Mouse (Mus musculus) liver, embryonic 16.5 days (tissue): ENCODE results near the gene Kcnq2. TPM values are rescaled to one million over a fixed set of nuclear protein-coding genes. Genes with fewer than 3 reads are reported as not detected.

Source experiments
- ATAC-seq: fragments of 200-750 bp; cut with Nextera tagmentation; 2 replicates; pipeline ENCODE4 v1.8.0; 2017; ENCODE audit warnings: low read depth, mild to moderate bottlenecking, moderate number of reproducible peaks, moderate library complexity
- H3K27ac ChIP-seq: fragments of 300-500 bp; sonication (generic); 2 replicates; pipeline ENCODE4 v1.5.1; 2014; ENCODE audit warnings: mild to moderate bottlenecking, low read length
- H3K27me3 ChIP-seq: fragments of 300-500 bp; sonication (generic); 2 replicates; pipeline ENCODE4 v1.6.1; 2014; ENCODE audit warnings: low read depth, low read length, mixed read lengths; ENCODE audit not compliant: control insufficient read depth, insufficient read depth
- H3K36me3 ChIP-seq: fragments of 300-500 bp; sonication (generic); 2 replicates; pipeline ENCODE4 v1.6.1; 2014; ENCODE audit warnings: mild to moderate bottlenecking; ENCODE audit not compliant: control insufficient read depth, insufficient read depth
- H3K4me1 ChIP-seq: fragments of 300-500 bp; sonication (generic); 2 replicates; pipeline ENCODE4 v1.6.1; 2014; ENCODE audit warnings: low read depth, low read length, mixed read lengths; ENCODE audit not compliant: control insufficient read depth
- H3K4me2 ChIP-seq: fragments of 300-500 bp; sonication (generic); 2 replicates; pipeline ENCODE4 v1.6.1; 2014; ENCODE audit warnings: low read depth, low read length, mixed read lengths
- H3K4me3 ChIP-seq: fragments of 300-500 bp; sonication (generic); 2 replicates; pipeline ENCODE4 v1.5.1; 2014; ENCODE audit warnings: low read depth, mild to moderate bottlenecking, low read length
- H3K9ac ChIP-seq: fragments of 300-500 bp; sonication (generic); 2 replicates; pipeline ENCODE4 v1.6.1; 2014; ENCODE audit warnings: low read depth, low read length
- H3K9me3 ChIP-seq: fragments of 300-500 bp; sonication (generic); replicated peaks from 2 replicates; pipeline ENCODE4 v1.6.1; 2016; ENCODE audit warnings: low read length; ENCODE audit not compliant: control insufficient read depth
- WGBS: fragments of 180-500 bp; shearing (Covaris S2); extraction: QIAGEN DNeasy Blood & Tissue Kit; methylation state at CpG from one replicate; pipeline ENCODE4 v1.1.7; 2014; ENCODE audit not compliant: insufficient replicate concordance; 5-methylcytosine and 5-hydroxymethylcytosine counted together
- polyA plus RNA-seq: library from polyadenylated mRNA; unstranded; fragments of >200 nt; fragmentation: Nextera tagmentation; extraction: Ambion mirVana; gene quantifications from 2 replicates; pipeline ENCODE4 v1.2.1, GENCODE M21; 2015

The Kcnq2 gene
- polyA plus RNA-seq, 1 experiment from 2014 or later, result 0.32 TPM

DNA sequence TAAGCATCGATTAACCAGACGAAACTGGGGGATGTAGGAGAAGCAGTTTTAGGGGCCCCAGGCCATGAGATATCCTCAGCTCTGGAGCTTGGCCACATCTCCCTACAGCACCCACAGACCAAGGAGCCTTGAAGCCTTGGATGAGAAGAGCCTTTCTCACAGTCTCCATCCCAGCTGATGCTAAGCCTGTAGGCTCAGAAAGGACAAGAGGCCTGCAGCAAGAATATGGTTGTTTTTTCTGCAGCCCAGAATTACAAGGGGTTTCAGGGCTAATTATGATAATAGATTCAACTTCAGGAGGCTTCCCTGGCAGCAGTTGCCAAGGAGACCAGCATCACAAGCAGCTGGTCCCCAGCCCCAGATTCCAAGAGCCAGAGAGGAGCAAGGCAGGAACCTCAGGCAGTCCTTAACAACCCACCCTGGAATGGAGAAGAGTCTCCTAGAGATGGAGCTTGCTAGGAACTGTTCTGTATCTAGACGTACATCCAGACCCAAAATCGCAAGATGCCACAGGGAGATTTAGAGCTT is 14.1 kb downstream of the Kcnq2 start:
- Histone ChIP-seq H3K4me3 (no peak overlapping the region), H3K27ac (no peak overlapping the region), H3K9me3 (no peaks in the 10 kb centered on the region), H3K4me2 (no peak overlapping the region), H3K4me1 (no peaks in the 10 kb centered on the region), H3K36me3 (no peaks in the 10 kb centered on the region), H3K9ac (no peak overlapping the region), H3K27me3 (peaks cover 3% of the 10 kb centered on the region; the same call in 1 of the 2 replicates)
- WGBS, result 52% methylated on average over 4 of the region's 4 CpGs
- no peak for ATAC-seq

DNA sequence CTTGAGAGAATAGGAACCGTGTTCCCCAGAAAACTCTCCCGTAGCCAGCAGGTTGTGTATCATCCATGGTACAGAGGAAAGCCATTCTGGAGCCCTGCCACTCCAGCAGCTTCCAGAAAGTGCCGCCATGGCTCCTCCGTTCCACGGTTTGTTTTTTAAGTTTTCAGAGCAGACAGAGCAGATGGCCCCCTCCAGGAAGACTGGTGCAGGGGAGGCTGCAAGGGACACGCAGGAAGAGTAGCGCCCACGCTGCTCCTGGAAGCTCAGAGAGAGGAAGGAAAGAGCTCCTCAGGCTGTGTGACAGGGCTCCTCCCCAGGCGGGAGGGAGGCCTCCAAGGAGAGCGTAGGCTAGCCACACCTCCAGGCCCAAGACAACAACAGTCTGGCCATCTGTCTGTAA is 15.1 kb downstream of the Kcnq2 start:
- peak; percentile 46; the same call in 1 of the 2 replicates for ATAC-seq
- 26% methylated on average over 10 of the region's 10 CpGs for WGBS
- no peak overlapping the region for H3K9ac ChIP-seq

DNA sequence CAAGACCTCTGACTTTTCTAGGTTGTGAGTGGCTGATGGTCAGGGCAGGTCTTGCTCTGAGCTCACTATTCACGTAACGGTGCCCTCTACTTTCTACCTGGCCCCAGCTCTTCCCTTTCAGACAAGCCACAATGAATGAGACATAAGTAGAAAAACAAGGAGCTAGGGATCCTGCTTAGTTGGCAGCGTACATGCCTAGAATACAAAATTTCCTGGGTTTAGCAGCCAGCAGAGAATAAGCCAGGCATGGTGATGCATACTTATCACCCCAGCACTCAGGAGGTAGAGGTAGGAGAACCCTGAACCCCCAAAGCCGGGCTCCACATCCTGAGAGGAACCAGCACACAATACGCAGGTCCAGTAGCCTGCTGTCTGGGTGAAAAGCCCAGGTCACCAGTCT is 18.7 kb downstream of the Kcnq2 start:
- Histone ChIP-seq H3K36me3 (no peaks in the 10 kb centered on the region), H3K27ac (no peak overlapping the region), H3K4me2 (no peak overlapping the region), H3K4me1 (no peaks in the 10 kb centered on the region), H3K9me3 (no peaks in the 10 kb centered on the region), H3K27me3 (peaks cover 3% of the 10 kb centered on the region; the same call in 1 of the 2 replicates), H3K9ac (no peak overlapping the region), H3K4me3 (no peak overlapping the region)
- no peak for ATAC-seq
- WGBS, result 66% methylated on average over 5 of the region's 5 CpGs

More for the DNA sequence above, 15.1 kb downstream of the Kcnq2 start:
- Histone ChIP-seq H3K27me3 (peaks cover 3% of the 10 kb centered on the region; the same call in 1 of the 2 replicates), H3K4me3 (no peak overlapping the region), H3K27ac (no peak overlapping the region), H3K9me3 (no peaks in the 10 kb centered on the region), H3K36me3 (no peaks in the 10 kb centered on the region), H3K4me2 (no peak overlapping the region), H3K4me1 (no peaks in the 10 kb centered on the region)

DNA sequence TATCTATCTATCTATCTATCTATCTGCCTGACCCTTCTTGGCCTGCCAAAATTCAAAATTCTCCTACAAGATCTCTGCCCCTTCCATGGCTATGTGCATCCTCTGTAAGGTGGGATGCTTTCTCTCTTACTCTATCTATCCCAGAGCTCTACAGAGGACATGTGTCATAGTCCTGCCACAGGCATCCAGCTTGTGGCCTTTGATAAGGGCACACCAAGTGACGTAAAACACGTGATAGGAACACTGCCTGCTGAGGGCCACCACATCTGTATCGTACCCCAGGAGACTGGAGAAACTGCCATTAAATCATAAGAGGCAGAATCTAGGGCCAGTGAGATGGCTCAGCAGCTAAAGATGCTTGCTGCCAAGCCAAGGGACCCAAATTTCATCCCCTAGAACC is 19.7 kb downstream of the Kcnq2 start:
- Histone ChIP-seq H3K4me3 (no peak overlapping the region), H3K4me1 (no peaks in the 10 kb centered on the region), H3K27ac (no peak overlapping the region), H3K4me2 (no peak overlapping the region; the same call in 1 of the 2 replicates), H3K36me3 (no peaks in the 10 kb centered on the region), H3K9me3 (no peaks in the 10 kb centered on the region), H3K27me3 (peaks cover 3% of the 10 kb centered on the region; the same call in 1 of the 2 replicates), H3K9ac (no peak overlapping the region)
- ATAC-seq, result peak; percentile 87
- WGBS, result 32% methylated on average over 3 of the region's 3 CpGs

DNA sequence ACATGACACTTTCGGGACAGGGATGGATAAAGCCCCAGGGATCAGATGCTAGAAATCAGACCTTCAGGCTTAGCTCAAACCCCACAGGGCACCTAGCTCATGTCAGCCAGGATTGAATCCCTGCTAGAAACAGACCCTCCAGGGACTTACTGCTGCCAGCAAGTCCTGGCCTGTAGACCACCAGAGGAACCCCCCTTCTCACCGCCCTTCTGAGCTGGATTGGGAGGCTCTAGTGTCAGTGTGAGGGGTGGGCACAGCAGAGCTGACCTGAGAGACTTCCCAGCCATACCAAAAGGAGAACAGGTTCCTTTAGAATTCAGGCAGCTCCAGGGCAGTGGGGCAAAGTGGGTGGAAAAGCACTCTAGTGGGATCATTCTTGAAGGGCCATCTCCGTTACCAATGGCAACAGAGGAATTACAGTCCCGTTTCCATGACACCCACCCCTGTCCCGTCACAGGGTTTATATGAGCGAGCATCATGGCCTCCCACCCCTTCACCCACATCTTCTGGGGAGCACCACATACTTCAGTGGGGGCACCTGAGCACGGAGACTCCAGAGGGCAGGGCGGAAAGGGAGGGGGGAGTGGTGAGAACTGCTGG is 21.2 kb downstream of the Kcnq2 start:
- no peak overlapping the region for H3K4me2 ChIP-seq
- no peak overlapping the region for H3K9ac ChIP-seq
- H3K4me1 ChIP-seq, result no peaks in the 10 kb centered on the region
- H3K27me3 ChIP-seq, result no peaks in the 10 kb centered on the region
- no peak overlapping the region for H3K27ac ChIP-seq
- WGBS, result 59% methylated on average over 8 of the region's 8 CpGs
- no peak for ATAC-seq
- H3K4me3 ChIP-seq, result no peak overlapping the region
- no peaks in the 10 kb centered on the region for H3K9me3 ChIP-seq
- no peaks in the 10 kb centered on the region for H3K36me3 ChIP-seq

DNA sequence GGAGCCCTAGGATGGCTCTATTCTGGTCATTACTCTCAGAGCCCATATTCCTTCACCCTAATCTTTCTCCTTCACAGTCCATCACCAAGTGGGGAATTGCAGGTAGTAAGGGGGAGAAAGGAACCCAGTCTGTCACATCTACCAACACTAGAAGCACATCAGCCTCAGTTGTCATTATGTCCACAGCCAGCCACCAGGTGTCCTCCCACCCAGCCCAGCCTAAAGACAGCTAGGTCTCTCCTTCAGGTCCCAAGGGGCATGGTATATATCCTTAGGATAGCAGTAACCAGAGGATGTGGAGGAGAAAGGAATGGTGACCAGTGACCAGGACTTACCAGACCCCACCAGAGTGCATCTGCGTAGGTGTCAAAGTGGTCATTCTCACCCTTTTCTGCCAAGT is 23.4 kb downstream of the Kcnq2 start:
- ATAC-seq, result no peak
- H3K9ac ChIP-seq, result no peak overlapping the region
- H3K27ac ChIP-seq, result no peak overlapping the region
- no peaks in the 10 kb centered on the region for H3K36me3 ChIP-seq
- H3K9me3 ChIP-seq, result no peaks in the 10 kb centered on the region
- no peak overlapping the region for H3K4me2 ChIP-seq
- 80% methylated on average over 1 of the region's 1 CpGs for WGBS
- H3K4me1 ChIP-seq, result no peaks in the 10 kb centered on the region
- H3K4me3 ChIP-seq, result no peak overlapping the region
- H3K27me3 ChIP-seq, result no peaks in the 10 kb centered on the region

DNA sequence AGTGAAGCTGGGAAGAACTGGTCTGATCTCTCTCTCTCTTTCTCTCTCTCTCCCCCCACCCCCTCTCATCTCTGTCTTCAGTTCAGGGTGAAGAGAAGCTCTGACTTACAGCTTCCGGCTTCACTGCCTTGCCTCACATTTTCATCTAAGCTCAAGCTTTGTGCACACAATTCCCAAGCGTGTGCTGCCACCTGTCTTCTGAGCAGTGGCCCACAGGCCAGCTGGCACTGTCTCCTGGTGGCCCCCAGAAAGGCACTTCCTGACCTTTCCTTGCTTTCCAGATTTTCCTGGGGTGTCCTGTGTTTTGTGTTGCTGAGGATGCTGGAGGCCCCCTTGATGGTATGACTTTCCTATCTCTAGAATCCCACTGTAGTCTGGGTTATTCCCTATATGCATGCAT is 31.0 kb downstream of the Kcnq2 start:
- 42% methylated on average over 2 of the region's 2 CpGs for WGBS
- no peaks in the 10 kb centered on the region for H3K9me3 ChIP-seq
- H3K4me1 ChIP-seq, result no peaks in the 10 kb centered on the region
- no peak overlapping the region for H3K9ac ChIP-seq
- H3K4me3 ChIP-seq, result no peak overlapping the region
- ATAC-seq, result no peak
- no peaks in the 10 kb centered on the region for H3K27me3 ChIP-seq
- no peak overlapping the region for H3K4me2 ChIP-seq
- H3K36me3 ChIP-seq, result no peaks in the 10 kb centered on the region
- H3K27ac ChIP-seq, result no peak overlapping the region

DNA sequence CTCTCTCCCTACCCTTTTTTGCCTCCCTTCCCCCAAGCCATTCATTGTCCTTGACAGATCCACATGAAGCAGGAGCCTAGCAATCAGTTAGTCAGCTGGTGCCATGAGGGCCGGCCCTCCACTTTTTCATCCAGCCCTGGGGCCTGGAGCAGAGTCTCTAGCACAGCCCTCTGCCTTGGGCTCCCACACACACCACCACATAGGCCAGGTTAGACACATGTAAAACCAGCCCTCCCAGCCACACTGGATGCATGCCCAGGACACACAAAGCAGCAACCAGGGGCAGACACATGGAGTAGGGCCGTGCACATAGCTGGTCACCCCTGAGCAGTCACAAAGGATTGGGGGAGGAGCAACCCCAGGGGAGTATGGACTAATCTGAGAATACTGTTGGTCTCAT is 32.9 kb downstream of the Kcnq2 start:
- WGBS, result 33% methylated on average over 2 of the region's 2 CpGs
- Histone ChIP-seq H3K4me3 (no peak overlapping the region), H3K9ac (no peak overlapping the region), H3K36me3 (no peaks in the 10 kb centered on the region), H3K4me2 (no peak overlapping the region), H3K27ac (no peak overlapping the region), H3K27me3 (no peaks in the 10 kb centered on the region), H3K9me3 (no peaks in the 10 kb centered on the region), H3K4me1 (no peaks in the 10 kb centered on the region)
- no peak for ATAC-seq

DNA sequence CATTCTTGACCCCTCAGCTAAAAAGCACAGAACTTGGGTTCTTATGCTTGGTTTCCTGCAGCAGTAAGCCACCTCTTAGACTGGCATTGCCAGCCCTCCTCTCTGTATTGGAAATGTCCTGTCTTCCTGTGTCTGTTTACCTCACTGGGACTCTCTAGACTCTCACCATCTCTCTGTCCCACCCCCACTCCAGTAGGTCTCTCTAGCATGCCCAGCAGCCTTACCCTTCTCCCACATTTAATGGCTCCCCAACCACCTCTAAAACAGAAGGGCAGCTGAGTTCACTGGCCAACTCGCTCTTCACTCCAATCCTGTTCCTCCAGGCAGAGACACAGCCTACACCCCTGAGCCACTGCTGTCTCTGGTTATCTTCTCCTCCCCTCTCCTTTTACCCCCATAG is 33.5 kb downstream of the Kcnq2 start:
- WGBS, result 66% methylated on average over 1 of the region's 1 CpGs

More for the DNA sequence above, 33.5 kb downstream of the Kcnq2 start:
- no peak overlapping the region for H3K4me3 ChIP-seq
- H3K4me2 ChIP-seq, result no peak overlapping the region
- H3K4me1 ChIP-seq, result no peaks in the 10 kb centered on the region
- H3K27ac ChIP-seq, result no peak overlapping the region
- ATAC-seq, result no peak
- no peaks in the 10 kb centered on the region for H3K36me3 ChIP-seq
- H3K27me3 ChIP-seq, result no peaks in the 10 kb centered on the region
- no peaks in the 10 kb centered on the region for H3K9me3 ChIP-seq
- no peak overlapping the region for H3K9ac ChIP-seq
